Mouse (Mus musculus) cerebellum, adult (tissue): ENCODE measurements around the gene Osgin1.

ENCODE experiments used
- ATAC-seq: cut with Nextera tagmentation; 2 replicates; pipeline ENCODE4 v1.9.2; 2017; ENCODE audit warnings: mild to moderate bottlenecking, moderate library complexity, mixed read lengths; ENCODE audit not compliant: insufficient number of reproducible peaks, low FRiP score, low TSS enrichment

Gene Osgin1

GRCm38 (mm10) chr8:119433582-119434174 lies at the start of gene Osgin1:
Gene Osgin1, plus strand, starts transcription at chr8:119434124.
- ATAC-seq: no peak

GRCm38 (mm10) chr8:119384478-119384877 lies 49.4 kb upstream of the Osgin1 start:
- peak; percentile 52 for ATAC-seq

DNA sequence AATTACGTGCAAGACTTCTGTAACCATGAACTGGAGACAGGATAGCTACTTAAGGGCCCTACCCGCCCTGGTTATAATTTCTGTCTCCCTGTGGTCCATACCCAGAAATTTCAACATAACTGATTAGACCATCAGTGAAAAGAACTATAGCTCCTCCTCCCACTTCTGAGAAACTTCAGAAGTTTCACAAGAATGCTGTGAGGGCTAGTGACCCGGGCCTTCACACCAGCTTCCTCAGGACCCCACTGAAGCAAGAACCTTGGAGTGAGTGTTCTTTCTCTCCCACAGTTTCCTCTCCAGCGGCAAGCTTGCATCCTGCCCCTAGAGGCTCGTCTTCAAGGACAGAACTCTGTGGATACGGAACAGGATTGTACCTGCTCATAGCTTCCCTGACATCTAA lies 48.1 kb upstream of the Osgin1 start:
- no peak for ATAC-seq

- no peak for ATAC-seq
Measured at GRCm38 (mm10) chr8:119386988-119387387, 46.9 kb upstream of the Osgin1 start.

- ATAC-seq: no peak
Measured at GRCm38 (mm10) chr8:119394097-119394496, 39.8 kb upstream of the Osgin1 start.

DNA sequence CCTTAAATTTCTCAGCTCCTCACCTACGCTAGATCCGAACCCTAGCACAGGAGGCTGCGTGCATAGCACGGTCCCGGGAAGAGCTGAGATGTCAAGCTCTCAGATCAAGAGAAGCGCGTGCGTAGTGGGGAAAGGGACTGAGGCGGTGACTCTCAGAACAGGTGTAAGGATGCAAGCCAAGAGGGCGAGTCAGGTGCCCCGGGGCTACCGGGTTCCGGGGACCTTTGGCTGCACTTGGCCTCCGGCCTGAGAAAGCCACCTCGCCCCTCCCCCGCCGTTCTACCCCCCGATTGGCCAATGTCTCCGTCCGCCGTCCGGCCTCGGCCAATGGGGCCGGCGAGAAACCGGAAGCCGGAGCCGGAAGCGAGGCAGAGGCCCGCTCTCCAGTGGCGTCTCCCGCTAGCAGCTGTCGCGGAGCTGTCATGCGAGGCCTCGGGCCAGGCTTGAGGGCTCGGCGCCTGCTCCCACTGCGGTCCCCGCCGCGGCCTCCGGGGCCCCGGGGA lies 39.3 kb upstream of the Osgin1 start, which contains the start of gene Mlycd:
Gene Mlycd (plus strand): TSS at position 355 of the 503 bp plus-strand sequence.
- peak; percentile 92 for ATAC-seq

GRCm38 (mm10) chr8:119395072-119395950 lies 38.6 kb upstream of the Osgin1 start:
- ATAC-seq: 0 out of 2 replicates have a peak, but pooled peaks have one; percentile 28

DNA sequence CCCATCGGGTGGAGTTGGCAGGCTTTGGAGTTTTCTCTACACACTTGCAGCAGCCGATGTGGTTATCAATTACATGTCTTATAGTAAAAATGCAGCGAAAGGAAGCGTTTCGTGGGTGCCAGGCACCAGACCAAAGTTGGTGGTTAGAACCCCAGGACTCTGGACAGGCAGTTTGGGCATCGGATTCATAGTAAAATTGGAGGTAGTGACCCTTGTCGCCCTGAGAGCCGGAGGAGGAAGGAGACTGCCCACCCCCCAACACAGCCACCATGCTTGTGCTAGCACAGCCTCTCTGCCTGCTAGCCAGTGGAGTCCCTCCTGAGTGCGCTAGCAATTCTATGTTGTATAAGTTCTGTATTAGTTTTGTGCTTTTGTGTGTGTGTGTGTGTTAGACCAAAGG lies 35.4 kb upstream of the Osgin1 start:
- no peak for ATAC-seq

DNA sequence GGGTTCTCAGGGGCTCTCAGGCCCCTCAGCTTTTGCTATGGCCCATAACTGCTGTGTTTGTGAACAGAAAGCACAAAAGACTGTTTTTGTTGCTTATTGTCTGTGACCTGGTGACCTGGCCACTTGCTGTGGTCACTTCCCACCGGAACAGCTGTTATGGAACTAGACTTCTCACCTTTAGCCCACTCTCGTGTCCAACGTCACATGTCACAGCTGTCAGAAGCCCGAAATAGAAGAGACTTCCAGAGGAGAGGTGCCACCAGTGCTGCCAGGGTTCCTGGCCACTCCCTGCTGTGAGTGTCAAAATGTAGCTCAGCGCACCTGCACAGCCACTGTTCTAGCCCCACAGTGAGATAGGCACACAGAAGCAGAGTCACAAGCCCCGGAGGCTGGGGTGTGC lies 34.7 kb upstream of the Osgin1 start:
- ATAC-seq: no peak

- no peak for ATAC-seq
Measured at GRCm38 (mm10) chr8:119400122-119400671, 33.7 kb upstream of the Osgin1 start.

- no peak for ATAC-seq
Measured at GRCm38 (mm10) chr8:119400904-119401303, 33.0 kb upstream of the Osgin1 start.

DNA sequence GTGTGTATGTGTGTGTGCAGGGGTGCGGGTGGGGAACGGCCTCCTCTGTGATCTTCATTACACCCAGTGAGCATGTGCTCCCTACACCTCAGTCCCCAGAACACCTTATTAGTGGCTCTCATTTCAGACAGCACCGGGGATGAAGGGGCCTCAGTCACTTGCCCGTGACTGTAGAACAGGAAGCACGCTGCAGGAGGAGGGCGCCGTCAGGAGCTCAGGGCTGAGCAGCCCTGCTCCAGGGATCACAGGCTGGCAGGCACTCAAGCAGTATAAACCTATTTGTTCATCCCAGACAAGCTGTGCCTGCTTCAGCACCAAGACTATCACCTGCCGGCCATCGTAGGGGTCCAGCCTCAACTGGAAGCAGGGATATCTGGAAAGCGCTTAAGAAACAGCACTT lies 30.0 kb upstream of the Osgin1 start:
- ATAC-seq: no peak

GRCm38 (mm10) chr8:119404648-119405047 lies 29.3 kb upstream of the Osgin1 start:
- ATAC-seq: no peak

DNA sequence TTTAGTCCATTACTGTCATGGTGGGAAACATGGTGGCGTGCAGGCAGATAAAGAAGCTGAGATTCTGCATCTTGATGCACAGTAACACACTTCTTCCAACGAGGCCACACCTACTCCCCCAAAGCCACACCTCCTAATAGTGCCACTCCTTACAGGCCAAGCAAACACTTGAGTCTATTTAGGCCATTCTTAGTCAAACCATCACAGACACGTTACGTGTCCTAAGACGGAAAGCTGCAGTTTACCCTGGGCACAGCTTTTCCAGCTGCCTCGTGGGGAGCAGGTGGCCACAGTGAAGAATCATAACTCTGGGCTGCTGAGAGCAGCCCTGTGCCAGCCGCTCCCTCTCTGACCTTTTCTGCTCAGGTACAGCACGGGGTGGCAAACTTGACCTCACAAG lies 25.6 kb upstream of the Osgin1 start:
- no peak for ATAC-seq

- ATAC-seq: no peak
Measured at GRCm38 (mm10) chr8:119412037-119412734, 21.7 kb upstream of the Osgin1 start.

DNA sequence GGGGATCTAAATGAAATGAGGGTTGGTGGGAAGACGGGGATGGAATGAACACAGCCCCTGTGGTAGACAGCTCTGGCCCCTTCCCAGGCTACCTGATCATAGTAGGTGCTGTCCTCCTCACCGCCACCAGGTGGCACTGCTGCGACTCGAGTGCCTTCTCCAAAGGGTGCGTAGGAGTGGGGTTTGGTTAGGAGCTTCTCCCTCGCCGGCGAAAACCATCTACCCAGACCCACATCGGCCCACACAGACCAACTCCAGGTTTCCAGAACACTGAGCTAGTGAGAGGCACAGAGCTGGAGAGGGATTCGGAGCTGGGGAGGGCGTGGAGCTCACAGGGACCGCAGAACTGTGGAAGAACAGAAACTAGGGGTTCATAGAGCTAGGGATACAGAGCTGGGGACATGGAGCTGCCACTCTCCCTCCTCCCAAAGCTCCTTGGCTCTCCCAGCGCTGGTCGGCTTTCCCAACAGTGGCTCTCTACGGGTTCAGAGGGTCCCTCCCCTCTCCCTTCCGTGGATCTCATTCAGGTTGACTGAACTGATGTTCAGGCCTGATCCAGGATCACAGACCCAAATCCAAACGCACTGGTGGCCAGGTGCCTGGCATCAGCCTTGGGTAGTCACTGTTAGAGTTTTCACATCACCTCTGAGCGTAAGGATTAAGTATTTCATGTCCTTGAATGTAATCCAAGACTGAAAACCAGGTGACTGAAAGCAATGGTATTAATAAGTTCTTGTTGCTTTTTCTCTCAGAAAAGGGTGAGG lies 21.0 kb upstream of the Osgin1 start:
- peak; percentile 69 for ATAC-seq

GRCm38 (mm10) chr8:119413605-119414004 lies 20.3 kb upstream of the Osgin1 start:
- ATAC-seq: no peak

- ATAC-seq: no peak
Measured at GRCm38 (mm10) chr8:119420318-119420717, 13.6 kb upstream of the Osgin1 start.

GRCm38 (mm10) chr8:119421603-119422122 lies 12.3 kb upstream of the Osgin1 start:
- no peak for ATAC-seq
